9 mouse cellular contexts compared by ENCODE assay signal in the genomic region with DNA sequence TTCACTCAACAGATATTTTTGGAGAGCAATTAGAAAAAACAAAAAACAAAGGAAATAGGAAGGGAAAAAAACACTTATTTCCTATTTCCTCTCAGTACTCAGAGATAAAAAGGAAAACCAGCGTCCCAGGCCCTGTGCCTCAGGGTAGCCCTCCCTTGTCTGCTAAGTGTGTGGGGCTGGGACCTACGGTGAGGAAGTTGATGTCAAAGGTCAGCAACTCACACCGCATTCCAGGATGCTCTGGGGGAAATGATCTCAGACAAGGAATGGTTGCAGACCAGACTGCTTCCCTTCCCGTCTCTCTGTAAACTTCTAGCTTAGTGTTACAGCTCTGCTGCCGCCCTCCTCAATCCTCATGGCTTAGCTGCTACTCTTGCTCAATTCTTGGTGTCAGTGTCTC. TPM values are rescaled to one million over a fixed set of nuclear protein-coding genes. Genes with fewer than 3 reads are reported as not detected.
A peak's percentile ranks its signal among the peaks of the same experiment; 100 is the strongest.
DNase-seq lines count a peak whose midpoint lies in the region; ATAC-seq lines count a peak whose summit lies in the region.
"Had no signal": no experiment of that assay in that cellular context is flagged by ENCODE, and none has a peak within 500 bp of the region (broad histone marks: within the 10 kb centered on the region; RNA-seq: fewer than 3 reads in every experiment).

No protein-coding gene starts in this region.

- no peak overlapping the region for H3K9ac ChIP-seq in limb, embryonic 15.5 days
- H3K9ac ChIP-seq: embryonic facial prominence, embryonic 15.5 days had no signal

- H3K27ac ChIP-seq in limb, embryonic 15.5 days = no peak overlapping the region
- H3K27ac ChIP-seq: embryonic facial prominence, embryonic 15.5 days had no signal

- H3K9me3 ChIP-seq in limb, embryonic 15.5 days = no peaks in the 10 kb centered on the region
- H3K9me3 ChIP-seq: embryonic facial prominence, embryonic 15.5 days had no signal

- no peaks in the 10 kb centered on the region for H3K27me3 ChIP-seq in limb, embryonic 15.5 days
- H3K27me3 ChIP-seq: embryonic facial prominence, embryonic 15.5 days; Patski had no signal

- no peaks in the 10 kb centered on the region for H3K4me1 ChIP-seq in limb, embryonic 15.5 days

- H3K4me2 ChIP-seq in limb, embryonic 15.5 days = no peak overlapping the region
- H3K4me2 ChIP-seq: embryonic facial prominence, embryonic 15.5 days had no signal

- 22% methylated on average over 5 of the region's 5 CpGs for WGBS in limb, embryonic 15.5 days

- DNase-seq in 416B (ENCODE audit: low read depth) = peak; percentile 67
- DNase-seq in embryo, embryonic 11 days = peak; percentile 81
- DNase-seq in heart, postnatal 14 days = peak; percentile 27 to 37
- no peak for DNase-seq in urinary bladder, postnatal 10 days (ENCODE audit: low spot score)
- no peak for DNase-seq in left cerebral cortex, adult 18-20 months (ENCODE audit: low spot score in 2 of 2)
- no peak for DNase-seq in ovary, adult 18-20 months (ENCODE audit: low spot score)

- peak; percentile 24; the same call in 1 of the 2 replicates for ATAC-seq in limb, embryonic 15.5 days (ENCODE audit: insufficient number of reproducible peaks, low FRiP score, low TSS enrichment, low read depth)
- ATAC-seq: Patski had no signal

- intact Hi-C loops in heart, postnatal 14 days (cut with DNase I) = no loop called here

- H3K36me3 ChIP-seq in limb, embryonic 15.5 days = no peaks in the 10 kb centered on the region
- H3K36me3 ChIP-seq: embryonic facial prominence, embryonic 15.5 days had no signal

- H3K4me3 ChIP-seq in limb, embryonic 15.5 days = no peak overlapping the region
- H3K4me3 ChIP-seq: embryonic facial prominence, embryonic 15.5 days had no signal

RNA-seq across cellular contexts. Expression of a gene that starts 9.6 kb away (rescaled TPM):
- under 1 TPM; 0.37 to 0.43 TPM for total RNA-seq in heart, postnatal 14 days (2021)
- polyA plus RNA-seq in limb, embryonic 15.5 days (2015; fragmentation: Nextera tagmentation; extraction: Ambion mirVana) = not detected in 2 replicates
- not detected for total RNA-seq in left cerebral cortex, adult 18-20 months (2021)

RNA-seq across cellular contexts. Expression of a gene that starts 16.8 kb away (rescaled TPM):
- total RNA-seq in heart, postnatal 14 days (2021) = 10 to 100 TPM; 85.6 to 85.7 TPM
- 48.4 and 53.1 TPM in 2 replicates for polyA plus RNA-seq in limb, embryonic 15.5 days (2015; fragmentation: Nextera tagmentation; extraction: Ambion mirVana)
- total RNA-seq in left cerebral cortex, adult 18-20 months (2021) = 10 to 100 TPM; 93.4 to 97.3 TPM

Comparison
In these comparisons a context has a peak if more than half of its experiments do, and no peak if none do; other contexts are left out.
1. DNase-seq: peak in 416B (single experiment), embryo, embryonic 11 days (single experiment) and heart, postnatal 14 days (2 of 2); none in urinary bladder, postnatal 10 days (single experiment), left cerebral cortex, adult 18-20 months (0 of 2) and ovary, adult 18-20 months (single experiment).